Mouse (Mus musculus): Measurements from ENCODE around the gene Prpsap1. TPM values are rescaled to one million over a fixed set of nuclear protein-coding genes. Genes with fewer than 3 reads are reported as not detected.

Gene Prpsap1
- total RNA-seq, 2 experiments from 2014 or later = 43.3 to 49.6 TPM

DNA sequence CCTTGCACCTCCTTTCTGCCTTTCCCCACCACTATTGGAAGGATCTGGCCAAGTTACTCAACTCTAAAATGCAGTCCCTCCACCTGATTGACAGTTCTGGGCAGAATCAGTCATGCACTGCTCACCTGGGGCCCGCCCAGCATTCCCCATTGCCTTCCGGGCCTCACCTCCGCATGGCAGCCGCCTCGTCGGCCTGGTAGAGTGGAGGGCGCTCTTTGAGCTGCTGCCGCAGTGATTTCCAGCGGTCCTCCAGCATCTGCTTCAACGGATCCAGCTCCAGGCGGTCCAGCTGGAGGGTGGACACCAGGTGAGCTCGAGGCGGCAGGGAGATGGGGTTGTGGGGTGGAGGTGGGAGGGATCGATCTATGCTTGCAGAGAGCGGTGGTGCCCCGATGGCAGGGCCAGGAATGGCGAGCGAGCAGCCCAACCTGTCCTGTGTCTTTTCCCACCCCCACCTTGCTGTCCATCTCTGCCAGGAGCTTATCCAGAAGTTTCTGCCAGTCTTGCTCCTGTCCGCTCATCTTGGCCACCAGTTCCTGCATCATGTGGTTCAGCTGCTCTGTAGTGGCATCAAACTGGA lies 47.6 kb downstream of the Prpsap1 start:
- DNase-seq (ENCODE audit: low spot score in 2 of 2) = no peak

DNA sequence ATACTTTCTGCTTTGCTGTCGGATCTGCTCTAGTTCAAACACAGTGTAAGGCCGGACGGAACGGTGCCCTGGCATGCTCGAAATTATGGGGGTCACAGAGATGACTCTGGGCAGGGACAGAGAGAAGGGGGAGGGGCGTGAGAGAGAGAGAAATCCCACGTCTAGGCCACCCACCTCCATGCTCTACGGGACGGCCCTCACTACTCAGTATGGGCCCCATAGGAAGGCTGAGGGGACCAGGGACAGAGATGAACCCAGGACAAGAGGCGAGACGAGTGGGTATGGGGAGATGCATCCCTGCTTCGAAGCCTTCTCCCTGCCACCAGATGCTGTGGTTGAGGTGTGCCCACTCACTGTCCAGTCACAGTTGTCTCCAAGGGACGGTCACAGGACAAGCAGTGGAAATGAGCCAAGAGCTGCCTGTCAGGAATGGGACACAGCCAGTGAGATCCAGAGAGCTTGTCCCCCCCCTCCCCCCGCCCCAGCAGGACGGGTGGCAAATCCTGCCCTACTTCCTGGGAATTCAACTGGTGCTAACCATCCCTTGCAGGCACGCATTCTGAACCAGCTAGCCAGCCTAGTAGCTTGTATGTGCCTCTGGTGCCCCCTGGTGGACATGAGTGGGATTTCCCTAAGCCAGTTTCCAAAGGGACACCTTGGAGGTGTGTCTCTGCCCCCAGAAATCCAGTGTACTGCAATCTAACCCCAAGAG lies 48.2 kb downstream of the Prpsap1 start:
- peak; percentile 90 to 92 for DNase-seq (ENCODE audit: low spot score in 2 of 2)

DNA sequence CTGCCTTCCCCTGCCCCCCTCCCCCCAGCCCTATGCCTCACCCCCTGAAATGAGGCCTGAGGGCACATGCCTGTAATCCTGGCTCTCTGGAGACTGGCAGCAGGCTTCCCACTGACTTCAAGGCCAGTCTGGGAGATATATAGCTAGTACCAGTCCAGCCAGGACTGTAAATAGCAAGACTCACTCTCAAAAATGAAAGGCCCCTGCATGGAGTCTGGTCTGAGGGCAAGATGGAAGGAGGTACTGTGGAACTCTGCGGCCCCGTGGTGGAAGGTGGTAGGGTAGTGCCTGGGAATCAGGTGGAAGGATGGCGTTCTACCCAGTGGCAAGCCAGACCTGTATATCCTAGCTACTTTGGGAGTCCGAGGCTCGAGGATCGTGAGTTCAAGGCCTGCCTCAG lies 50.1 kb downstream of the Prpsap1 start:
- DNase-seq (ENCODE audit: low spot score in 2 of 2) = no peak

DNA sequence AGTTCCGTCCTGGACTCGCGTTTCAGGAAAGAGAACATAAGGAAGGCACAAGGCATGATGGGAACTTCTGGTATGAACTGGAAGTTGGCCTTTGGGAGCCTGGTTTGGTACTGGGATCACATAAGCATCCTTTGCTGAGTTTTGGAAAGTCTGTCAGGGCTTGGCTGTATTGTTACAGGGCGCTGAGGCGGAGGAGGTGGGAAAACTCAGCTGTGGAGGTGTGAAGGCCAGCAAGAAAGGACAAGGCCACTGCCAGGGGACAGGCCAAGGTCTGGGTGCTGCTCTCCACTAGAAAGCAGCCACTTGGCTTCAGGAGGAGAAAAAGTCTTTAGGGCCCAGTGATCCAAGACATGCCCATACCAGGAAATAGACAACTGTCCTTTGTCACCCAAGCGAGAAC lies 50.7 kb downstream of the Prpsap1 start:
- no peak for DNase-seq (ENCODE audit: low spot score in 2 of 2)

DNA sequence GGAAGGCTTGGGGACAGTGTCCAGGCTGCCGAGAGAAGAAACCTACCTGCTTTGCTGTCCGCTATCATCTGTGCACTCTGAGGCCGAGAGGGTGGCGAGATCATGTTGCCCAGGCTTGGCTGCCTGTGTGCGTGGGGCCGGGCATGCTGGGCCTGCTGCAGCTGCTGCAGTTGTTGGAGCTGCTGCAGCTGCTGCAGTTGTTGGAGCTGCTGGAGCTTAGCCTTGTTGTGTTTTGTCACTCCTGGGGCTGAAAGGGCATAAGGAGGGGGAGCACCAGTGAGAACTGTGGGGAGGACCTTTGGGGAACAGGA lies 51.2 kb downstream of the Prpsap1 start:
- DNase-seq (ENCODE audit: low spot score in 2 of 2) = no peak

DNA sequence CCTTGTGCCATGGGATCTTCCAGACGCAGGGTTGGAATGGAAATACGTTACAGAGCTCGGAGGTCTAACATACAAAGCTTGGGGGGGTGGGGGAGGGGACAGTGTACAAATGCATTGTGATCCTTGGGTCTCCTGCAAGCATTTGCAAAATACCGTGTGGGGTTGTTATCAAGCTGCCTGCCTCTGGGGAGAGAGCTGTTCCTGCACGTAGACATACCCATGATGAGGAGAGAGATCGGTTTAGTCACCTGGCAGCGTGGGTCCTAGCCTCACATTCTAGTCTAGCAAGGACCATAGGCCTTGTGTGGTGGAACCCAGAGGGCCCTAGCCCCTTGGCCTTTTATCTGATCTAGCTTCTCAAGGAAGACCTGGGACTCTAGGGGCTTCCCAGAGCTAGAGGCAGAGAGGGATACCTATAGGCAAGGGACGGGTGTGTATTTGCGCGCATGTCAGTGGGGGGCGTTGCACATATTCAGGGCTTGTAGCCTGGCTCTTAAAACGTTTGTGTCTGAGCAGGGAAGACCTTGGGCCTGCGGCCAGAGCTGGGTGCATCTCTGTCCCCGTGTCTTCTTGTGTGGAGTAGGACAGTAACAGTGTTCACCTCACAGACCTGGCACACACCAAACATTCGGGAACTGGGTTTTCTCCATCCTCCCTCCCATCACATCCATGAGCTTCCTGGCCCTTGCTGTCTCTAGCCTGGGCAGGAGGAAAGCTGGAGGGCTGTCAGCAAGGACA lies 51.7 kb downstream of the Prpsap1 start:
- DNase-seq (ENCODE audit: low spot score in 2 of 2) = no peak

DNA sequence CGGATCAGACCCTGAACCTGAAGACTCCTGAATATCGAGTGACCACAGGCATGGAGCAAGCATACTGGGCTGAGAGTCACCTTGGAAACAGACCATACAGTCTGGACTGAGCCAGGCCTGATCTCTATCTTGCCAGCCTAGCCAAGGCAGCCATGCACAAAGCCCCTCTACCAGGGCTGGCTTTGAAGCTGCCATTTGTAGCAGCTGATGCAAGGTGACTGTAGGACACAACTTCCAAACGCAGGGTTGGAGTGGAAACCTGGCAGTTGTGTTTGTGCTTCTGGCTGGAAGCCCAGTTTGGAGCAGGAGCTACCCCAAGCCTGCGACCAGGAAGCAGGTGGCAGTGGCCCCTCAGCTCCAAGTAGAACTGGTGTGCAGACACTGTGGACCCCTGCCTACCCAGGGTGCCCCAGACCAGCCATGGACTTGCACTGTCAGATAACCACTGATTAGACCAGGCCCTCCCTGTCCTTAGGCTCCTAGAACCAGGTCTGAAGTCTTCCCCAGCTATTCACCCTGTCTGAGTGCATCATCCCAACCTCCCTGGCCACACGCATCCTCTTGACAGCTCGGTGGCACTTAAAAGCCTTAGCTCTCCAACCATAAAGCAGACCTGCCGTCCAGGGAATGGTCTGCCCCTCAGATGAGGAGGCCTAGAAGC lies 53.5 kb downstream of the Prpsap1 start:
- no peak for DNase-seq (ENCODE audit: low spot score in 2 of 2)

DNA sequence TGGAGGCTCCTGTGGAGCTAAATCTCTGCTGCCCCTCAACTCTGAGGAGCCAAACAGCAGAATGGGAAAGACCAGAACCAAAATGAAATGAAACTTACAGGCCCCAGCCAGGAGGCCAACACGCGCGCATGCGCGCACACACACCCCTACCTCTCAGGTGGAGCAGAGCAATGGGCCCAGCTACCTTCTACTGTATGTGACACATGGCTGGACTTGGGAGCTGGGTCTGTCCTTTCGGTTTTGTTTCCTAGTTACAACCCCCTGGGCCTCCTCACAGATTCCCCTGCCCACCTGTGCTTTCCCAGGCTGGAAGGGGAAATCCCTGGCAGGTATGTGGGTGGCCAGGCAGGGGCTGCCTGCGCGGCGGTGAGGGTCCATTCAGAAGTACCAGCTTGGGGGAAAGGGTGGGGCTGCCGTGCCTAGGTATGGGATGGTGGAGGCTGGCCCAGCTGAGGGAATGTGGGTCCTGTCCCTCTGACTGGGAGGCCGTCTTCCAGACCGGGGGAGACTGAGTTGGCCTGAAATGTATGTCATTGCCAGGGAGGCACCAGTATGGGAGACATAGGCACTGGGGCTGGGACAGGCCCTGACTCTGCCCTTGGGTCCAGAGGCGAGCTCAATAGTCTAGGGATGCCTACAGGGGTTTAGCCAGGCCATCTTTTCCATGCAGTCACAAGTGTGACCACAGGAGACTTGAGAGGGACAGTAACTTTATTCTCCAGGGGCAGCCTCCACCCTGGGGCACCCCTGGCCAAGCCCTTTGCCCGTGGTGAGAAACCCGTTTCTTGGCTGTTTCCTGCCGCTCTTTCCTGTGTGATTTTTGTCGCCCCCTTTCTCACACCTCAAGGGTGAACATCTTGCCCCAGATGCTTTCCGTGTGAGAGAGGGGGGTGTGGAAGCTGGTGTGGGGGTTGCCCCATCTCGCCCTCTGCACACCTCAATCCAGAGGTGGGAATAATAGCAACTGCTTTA lies 54.4 kb downstream of the Prpsap1 start:
- DNase-seq (ENCODE audit: low spot score in 2 of 2) = no peak

DNA sequence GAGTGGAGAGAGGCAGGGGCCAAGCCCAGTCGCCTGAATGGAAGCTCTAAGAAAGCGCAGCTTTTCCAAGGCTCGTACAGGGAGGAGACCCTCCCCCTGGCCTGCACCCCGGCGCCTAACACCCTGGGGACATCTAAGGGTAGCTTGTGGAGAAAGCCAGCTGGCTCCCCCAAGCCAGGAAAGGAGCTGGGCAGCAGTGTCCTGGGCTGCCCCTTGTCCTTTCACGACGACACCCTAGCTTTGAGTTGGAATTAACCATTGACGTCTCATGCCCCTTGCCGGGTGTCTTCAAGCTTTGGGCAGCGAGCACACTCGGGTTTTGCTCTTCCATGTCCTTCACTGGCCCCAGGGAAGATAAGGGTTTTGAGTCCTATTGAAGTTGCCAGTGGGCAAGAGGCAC lies 56.5 kb downstream of the Prpsap1 start:
- no peak for DNase-seq (ENCODE audit: low spot score in 2 of 2)

DNA sequence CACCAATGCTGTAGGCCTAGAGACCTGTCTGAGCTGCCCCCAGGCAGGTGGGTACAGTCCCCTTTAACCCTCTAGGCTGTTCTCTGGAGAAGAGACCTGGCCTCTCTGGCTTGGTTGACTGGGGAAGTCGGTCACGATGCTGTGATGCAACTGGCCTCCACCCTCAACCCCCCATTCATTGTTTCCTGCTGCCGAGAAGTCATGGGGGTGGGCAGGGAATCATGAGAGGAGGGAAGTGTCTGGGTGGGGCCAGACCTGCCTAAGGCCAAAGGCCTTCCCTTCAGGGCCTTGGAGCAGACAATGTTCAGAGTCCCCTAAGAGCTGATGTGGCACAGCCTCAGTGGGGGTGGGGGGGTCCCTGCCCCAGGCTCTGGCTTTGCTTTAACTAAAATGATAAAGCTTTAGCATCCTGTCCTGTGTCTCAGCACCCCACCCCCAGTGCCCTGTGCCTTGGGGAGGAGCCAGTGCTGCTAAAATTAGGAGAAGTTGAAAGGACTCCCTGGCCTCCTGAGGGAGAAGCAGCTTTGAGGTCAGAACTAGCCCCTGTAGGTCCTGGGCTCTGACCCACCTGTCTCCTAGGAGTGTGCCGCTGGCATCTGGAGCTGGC lies 57.2 kb downstream of the Prpsap1 start:
- no peak for DNase-seq (ENCODE audit: low spot score in 2 of 2)

DNA sequence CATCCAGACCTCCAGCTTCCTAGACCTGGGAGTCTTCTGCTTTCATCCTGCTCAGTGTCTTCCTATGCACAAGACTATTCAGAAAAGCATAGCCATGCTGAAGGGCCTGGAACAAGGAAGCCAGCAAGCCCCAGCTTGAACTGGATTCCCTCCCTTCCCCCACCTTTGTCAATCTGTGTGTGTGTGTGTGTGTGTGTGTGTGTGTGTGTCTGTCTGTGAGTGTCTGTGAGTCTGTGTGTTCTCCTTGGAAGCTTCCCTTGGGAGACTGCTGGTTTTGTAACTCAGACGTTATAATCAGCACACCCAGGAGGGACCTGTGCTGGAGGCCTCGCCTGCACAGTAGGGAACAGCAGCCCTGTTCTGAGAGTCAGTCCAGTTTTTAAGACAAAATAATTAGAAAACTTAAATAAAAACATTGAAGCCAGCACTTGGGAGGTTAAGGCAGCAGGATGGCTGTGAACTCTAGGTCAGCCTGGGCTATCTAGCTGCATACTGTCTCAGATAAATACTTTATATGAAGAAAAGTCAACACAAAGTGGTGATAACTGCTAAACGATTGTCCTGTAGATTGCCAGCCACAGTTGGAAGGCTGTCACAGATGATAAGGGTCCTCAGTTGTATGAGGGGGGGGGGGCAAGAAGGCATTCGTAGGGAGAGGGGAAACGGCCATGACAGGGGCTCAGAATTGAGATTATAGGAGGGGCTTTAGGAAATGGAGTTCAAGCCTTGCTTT lies 57.8 kb downstream of the Prpsap1 start:
- no peak for DNase-seq (ENCODE audit: low spot score in 2 of 2)

DNA sequence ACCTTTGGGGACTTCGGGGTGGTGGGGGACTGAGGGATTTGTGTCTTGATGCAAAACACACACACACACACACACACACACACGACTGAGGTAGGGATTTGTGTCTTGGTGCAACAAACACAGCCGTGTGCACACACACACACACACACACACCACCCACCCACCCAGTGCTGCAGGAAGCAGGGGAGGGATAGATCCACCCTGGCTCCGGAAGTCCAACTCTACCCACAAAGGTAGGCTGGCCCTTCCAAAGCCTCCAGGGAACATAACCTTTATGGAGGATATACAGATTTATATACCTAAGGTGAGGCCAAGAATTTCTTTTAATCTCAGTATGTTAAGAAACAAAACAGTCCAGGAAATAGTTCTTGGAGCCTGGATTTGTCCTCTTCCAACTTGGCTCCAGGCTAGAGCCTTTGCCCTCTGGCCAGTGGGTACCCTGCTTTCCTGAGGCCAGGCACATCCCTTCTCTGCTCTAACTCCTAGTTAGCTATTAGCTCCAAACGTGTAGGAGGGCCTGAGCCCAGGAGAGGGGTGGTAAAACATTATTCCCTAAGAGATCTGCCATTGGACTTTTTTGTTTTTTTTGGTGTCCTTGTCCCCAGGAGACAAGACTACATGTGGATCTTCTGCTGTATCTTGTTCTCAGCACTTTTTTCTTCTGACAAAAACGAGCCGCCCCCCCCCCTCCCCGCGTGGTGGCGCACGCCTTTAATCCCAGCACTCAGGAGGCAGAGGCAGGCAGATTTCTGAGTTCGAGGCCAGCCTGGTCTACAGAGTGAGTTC lies 58.8 kb downstream of the Prpsap1 start:
- DNase-seq (ENCODE audit: low spot score in 2 of 2) = no peak

DNA sequence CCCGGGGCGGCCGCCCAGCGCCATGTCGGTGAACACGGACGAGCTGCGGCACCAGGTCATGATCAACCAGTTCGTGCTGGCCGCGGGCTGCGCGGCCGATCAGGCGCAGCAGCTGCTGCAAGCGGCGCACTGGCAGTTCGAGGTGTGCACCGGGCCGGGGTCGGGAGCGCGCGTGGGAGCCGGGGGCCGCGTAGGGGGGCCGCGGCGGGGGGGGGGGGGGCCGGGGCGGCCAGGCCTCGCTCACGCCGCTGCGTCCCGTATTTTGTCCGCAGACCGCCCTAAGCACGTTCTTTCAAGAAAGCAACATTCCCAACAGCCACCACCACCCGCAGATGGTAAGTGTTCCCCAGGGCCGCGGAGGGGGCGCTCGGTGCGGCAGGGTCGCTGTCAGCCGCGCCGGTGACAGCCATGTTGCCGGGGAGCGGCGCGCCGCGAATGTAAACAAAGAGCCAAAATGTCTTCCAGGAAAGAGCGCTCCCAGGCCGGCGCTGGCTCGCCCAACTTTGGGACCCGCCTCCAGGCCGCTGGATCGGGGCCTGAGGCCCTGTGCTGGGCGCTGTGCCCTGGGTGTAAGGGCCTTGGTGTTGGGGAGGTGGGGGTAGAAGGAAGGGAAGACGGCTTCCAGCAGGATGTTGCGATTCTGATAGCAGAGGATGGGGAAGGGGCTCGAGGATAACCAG lies 59.6 kb downstream of the Prpsap1 start:
- peak; percentile 68 to 81 for DNase-seq (ENCODE audit: low spot score in 2 of 2)

DNA sequence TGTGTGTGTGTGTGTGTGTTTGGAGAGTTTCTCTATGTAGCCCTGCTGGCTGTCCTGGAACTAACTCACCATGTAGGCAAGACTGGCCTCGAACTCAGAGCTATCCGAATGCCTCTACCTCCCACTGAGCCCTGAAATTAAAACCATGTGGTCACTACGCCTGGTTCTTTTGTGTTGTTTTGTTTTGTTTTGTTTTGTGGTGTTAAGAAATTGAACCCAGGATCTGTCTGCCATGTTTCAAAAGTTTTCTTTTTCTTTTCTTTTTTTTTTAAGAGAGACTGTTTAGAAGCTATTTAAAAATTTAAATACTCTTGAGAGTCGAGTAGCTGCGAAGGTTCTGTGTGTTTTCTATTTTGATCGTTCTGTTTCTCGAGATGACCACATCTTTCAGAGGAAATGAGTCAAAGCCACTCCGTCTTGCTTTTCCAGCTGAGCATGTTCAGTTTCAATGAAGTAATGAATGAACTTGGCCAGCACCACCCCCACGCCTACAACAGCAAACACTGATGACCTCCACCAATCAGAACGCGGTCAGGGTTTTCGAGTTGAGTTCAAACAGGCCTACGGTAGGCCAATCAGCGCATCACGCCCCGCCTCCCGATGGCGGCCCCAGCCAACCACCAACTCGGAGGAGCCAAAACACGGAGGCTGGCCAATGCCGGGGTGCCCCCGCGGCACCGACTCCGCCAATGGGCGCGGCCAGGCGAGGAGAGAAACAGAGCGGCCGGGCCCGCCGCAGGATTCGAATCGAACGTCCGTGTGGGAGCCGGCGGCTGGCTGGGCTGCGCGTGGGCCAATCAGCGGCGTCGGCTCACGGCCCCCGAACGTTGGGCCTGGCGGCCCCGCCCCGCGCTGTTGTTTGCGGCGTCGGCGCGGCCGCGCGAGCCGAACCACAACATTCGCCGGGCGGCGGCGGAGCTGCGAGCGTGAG lies 60.4 kb downstream of the Prpsap1 start, which contains the start of gene Ubald2:
Ubald2 (plus strand) TSS at position 739 of the 931 bp plus-strand sequence.
- peak; percentile 98 to 100 for DNase-seq (ENCODE audit: low spot score in 2 of 2)

DNA sequence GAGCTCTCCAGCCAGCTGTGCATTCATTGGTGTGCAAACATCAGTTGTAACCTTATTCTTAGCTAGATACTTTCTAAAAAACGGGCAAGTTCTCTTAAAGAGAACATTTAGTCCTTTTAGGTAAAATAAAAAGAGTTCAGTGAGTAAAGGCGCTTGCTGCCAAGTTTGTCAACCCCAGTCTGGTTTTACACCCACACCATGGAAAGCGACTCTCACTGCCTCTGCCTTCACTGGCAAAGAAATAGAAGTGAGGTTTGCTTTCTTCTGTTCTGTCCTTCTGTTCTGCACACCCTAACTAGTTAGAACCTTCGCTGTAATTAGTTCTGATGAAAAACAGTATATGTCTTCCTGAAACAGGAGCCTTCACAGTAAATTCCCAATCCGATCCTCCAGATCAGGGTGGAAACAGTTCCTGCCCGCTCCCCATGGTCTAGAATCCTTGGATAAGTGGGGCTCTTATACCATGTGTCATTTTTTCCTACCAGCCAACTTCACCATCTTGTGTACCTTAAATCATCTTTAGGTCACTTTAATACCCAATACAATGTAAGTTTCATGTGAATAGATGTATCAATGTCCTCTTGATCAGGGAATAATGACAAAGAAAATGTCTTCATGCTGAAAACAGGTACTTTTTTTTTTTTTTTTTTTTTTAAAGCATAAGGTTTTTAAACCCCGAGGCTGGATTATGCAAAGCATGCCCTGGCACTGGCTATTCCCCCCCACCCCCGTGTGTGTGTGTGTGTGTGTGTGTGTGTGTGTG lies 61.2 kb downstream of the Prpsap1 start:
- no peak for DNase-seq (ENCODE audit: low spot score in 2 of 2)

DNA sequence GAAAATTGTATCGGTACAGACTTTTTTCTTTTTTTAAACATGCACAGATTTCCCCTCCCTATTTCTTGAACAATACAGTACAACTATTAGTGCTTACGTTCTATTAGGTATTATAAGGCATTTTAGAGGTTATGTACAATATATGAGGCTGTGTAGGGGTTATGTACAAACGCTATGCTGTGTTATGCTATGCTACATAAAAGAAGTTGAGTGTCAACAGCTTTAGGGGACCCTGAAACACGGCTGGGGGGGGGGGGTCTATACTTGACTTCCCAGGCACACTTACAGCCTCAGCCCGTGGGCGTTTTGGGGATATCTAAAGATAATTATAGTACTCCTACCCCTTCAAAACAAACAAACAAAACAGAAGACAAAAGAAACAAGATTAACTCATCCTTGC lies 61.9 kb downstream of the Prpsap1 start:
- DNase-seq (ENCODE audit: low spot score in 2 of 2) = no peak

Data from gastrocnemius, postnatal 4 days (tissue).